24 mouse cellular contexts compared by ENCODE assay signal in genomic region chr1:177501288-177501687, GRCm38 (mm10). TPM values are rescaled to one million over a fixed set of nuclear protein-coding genes. Genes with fewer than 3 reads are reported as not detected.
DNase-seq lines count a peak whose midpoint lies in the region; ATAC-seq and TF ChIP-seq lines count a peak whose summit lies in the region.
"Had no signal": no experiment of that assay in that cellular context is flagged by ENCODE, and none has a peak within 500 bp of the region (broad histone marks: within the 10 kb centered on the region; RNA-seq: fewer than 3 reads in every experiment).

No protein-coding gene starts in this region.

- DNase-seq in forebrain, postnatal 0 days = no peak
- no peak for DNase-seq in forebrain, embryonic 10.5 days (ENCODE audit: extremely low spot score, low spot score)
- DNase-seq in limb, embryonic 10.5 days (ENCODE audit: low spot score) = no peak
- DNase-seq in right cerebral cortex, postnatal 14 days = no peak
- DNase-seq: adrenal gland, adult 8-10 months; adrenal gland, postnatal 14 days; adrenal gland, postnatal 36 days; cerebellum, adult 11-12 months; cerebellum, adult 2 months; cerebellum, adult 9-10 months; cerebellum, postnatal 10 days; cerebellum, postnatal 25 days had no signal

- H3K4me2 ChIP-seq in forebrain, postnatal 0 days (ENCODE audit: low read depth) = no peak overlapping the region
- H3K4me2 ChIP-seq in limb, embryonic 13.5 days (replicated peaks) = no peak overlapping the region
- H3K4me2 ChIP-seq in embryonic facial prominence, embryonic 13.5 days = peak overlapping the region; percentile 23; the same call in 1 of the 2 replicates
- H3K4me2 ChIP-seq: embryonic facial prominence, embryonic 15.5 days; forebrain, embryonic 13.5 days; forebrain, embryonic 15.5 days had no signal

- no peaks in the 10 kb centered on the region for H3K27me3 ChIP-seq in forebrain, postnatal 0 days (ENCODE audit: insufficient read depth, low read length)
- H3K27me3 ChIP-seq in forebrain, embryonic 10.5 days (ENCODE audit: poor library complexity, severe bottlenecking) = no peaks in the 10 kb centered on the region
- no peaks in the 10 kb centered on the region for H3K27me3 ChIP-seq in limb, embryonic 13.5 days
- no peaks in the 10 kb centered on the region for H3K27me3 ChIP-seq in limb, embryonic 10.5 days (ENCODE audit: low read depth, poor library complexity, severe bottlenecking)
- no peaks in the 10 kb centered on the region for H3K27me3 ChIP-seq in embryonic facial prominence, embryonic 13.5 days
- H3K27me3 ChIP-seq: CH12.LX; embryonic facial prominence, embryonic 15.5 days; forebrain, embryonic 13.5 days; forebrain, embryonic 15.5 days; Patski had no signal

- no peak overlapping the region for H3K9ac ChIP-seq in forebrain, postnatal 0 days
- H3K9ac ChIP-seq in limb, embryonic 13.5 days = no peak overlapping the region
- no peak overlapping the region for H3K9ac ChIP-seq in embryonic facial prominence, embryonic 13.5 days
- H3K9ac ChIP-seq: embryonic facial prominence, embryonic 15.5 days; forebrain, embryonic 13.5 days; forebrain, embryonic 15.5 days had no signal

- no peak overlapping the region for H3K27ac ChIP-seq in forebrain, postnatal 0 days (ENCODE audit: low read depth, low read length)
- no peak overlapping the region for H3K27ac ChIP-seq in forebrain, embryonic 10.5 days
- no peak overlapping the region for H3K27ac ChIP-seq in limb, embryonic 13.5 days
- H3K27ac ChIP-seq in limb, embryonic 10.5 days = no peak overlapping the region
- no peak overlapping the region for H3K27ac ChIP-seq in embryonic facial prominence, embryonic 13.5 days
- H3K27ac ChIP-seq: embryonic facial prominence, embryonic 15.5 days; forebrain, embryonic 13.5 days; forebrain, embryonic 15.5 days had no signal

- no peaks in the 10 kb centered on the region for H3K4me1 ChIP-seq in forebrain, postnatal 0 days (ENCODE audit: insufficient read depth)
- H3K4me1 ChIP-seq in forebrain, embryonic 10.5 days = 0 out of 2 replicates have a peak, but pooled peaks cover 3% of the 10 kb centered on the region
- H3K4me1 ChIP-seq in limb, embryonic 13.5 days = 0 out of 2 replicates have a peak, but pooled peaks cover 6% of the 10 kb centered on the region
- H3K4me1 ChIP-seq in limb, embryonic 10.5 days = peaks cover 8% of the 10 kb centered on the region; the same call in 1 of the 2 replicates
- peaks cover 6% of the 10 kb centered on the region; the same call in 1 of the 2 replicates for H3K4me1 ChIP-seq in embryonic facial prominence, embryonic 13.5 days
- H3K4me1 ChIP-seq: embryonic facial prominence, embryonic 15.5 days; forebrain, embryonic 13.5 days; forebrain, embryonic 15.5 days had no signal

- ATAC-seq in forebrain, postnatal 0 days = 0 out of 2 replicates have a peak, but pooled peaks have one; percentile 35
- ATAC-seq in limb, embryonic 13.5 days (ENCODE audit: low FRiP score, low read depth) = peak; percentile 67; the same call in 1 of the 2 replicates
- no peak for ATAC-seq in embryonic facial prominence, embryonic 13.5 days (ENCODE audit: insufficient number of reproducible peaks, insufficient read depth, low FRiP score, low TSS enrichment, low read depth)
- no peak for ATAC-seq in granulocyte monocyte progenitor cell, adult 5-6 weeks (replicated peaks; ENCODE audit: poor library complexity, severe bottlenecking)
- ATAC-seq: activated CD4-positive, CD25-positive, alpha-beta regulatory T cell, adult 4 months; CD4-positive, CD25-positive, alpha-beta regulatory T cell, adult 4 months; forebrain, embryonic 13.5 days; forebrain, embryonic 15.5 days; Patski had no signal

- H3K9me3 ChIP-seq in forebrain, postnatal 0 days (ENCODE audit: low read length) = no peaks in the 10 kb centered on the region
- H3K9me3 ChIP-seq in forebrain, embryonic 10.5 days = no peaks in the 10 kb centered on the region
- no peaks in the 10 kb centered on the region for H3K9me3 ChIP-seq in limb, embryonic 13.5 days
- no peaks in the 10 kb centered on the region for H3K9me3 ChIP-seq in limb, embryonic 10.5 days (replicated peaks)
- H3K9me3 ChIP-seq in embryonic facial prominence, embryonic 13.5 days = no peaks in the 10 kb centered on the region
- H3K9me3 ChIP-seq: embryonic facial prominence, embryonic 15.5 days; forebrain, embryonic 13.5 days; forebrain, embryonic 15.5 days had no signal

- no peak for TF ChIP-seq CTCF in forebrain, postnatal 0 days (IDR thresholded peaks at IDR 0.05; ENCODE audit: low read depth)

- WGBS in forebrain, postnatal 0 days = 43% methylated on average over 7 of the region's 7 CpGs
- 62% methylated on average over 7 of the region's 7 CpGs for WGBS in forebrain, embryonic 10.5 days
- WGBS in limb, embryonic 13.5 days = 21% methylated on average over 7 of the region's 7 CpGs
- 51% methylated on average over 7 of the region's 7 CpGs for WGBS in limb, embryonic 10.5 days
- 21% methylated on average over 7 of the region's 7 CpGs for WGBS in embryonic facial prominence, embryonic 13.5 days

- H3K36me3 ChIP-seq in forebrain, postnatal 0 days (ENCODE audit: insufficient read depth) = no peaks in the 10 kb centered on the region
- H3K36me3 ChIP-seq in forebrain, embryonic 10.5 days (replicated peaks) = no peaks in the 10 kb centered on the region
- H3K36me3 ChIP-seq in limb, embryonic 13.5 days = no peaks in the 10 kb centered on the region
- H3K36me3 ChIP-seq in limb, embryonic 10.5 days = no peaks in the 10 kb centered on the region
- no peaks in the 10 kb centered on the region for H3K36me3 ChIP-seq in embryonic facial prominence, embryonic 13.5 days
- H3K36me3 ChIP-seq: embryonic facial prominence, embryonic 15.5 days; forebrain, embryonic 15.5 days; G1E had no signal

- no peak overlapping the region for H3K4me3 ChIP-seq in forebrain, postnatal 0 days (ENCODE audit: low read depth, low read length)
- no peak overlapping the region for H3K4me3 ChIP-seq in forebrain, embryonic 10.5 days
- no peak overlapping the region for H3K4me3 ChIP-seq in limb, embryonic 13.5 days
- no peak overlapping the region for H3K4me3 ChIP-seq in limb, embryonic 10.5 days
- no peak overlapping the region for H3K4me3 ChIP-seq in embryonic facial prominence, embryonic 13.5 days
- H3K4me3 ChIP-seq: embryonic facial prominence, embryonic 15.5 days; erythroblast, embryonic 14.5 days; forebrain, embryonic 13.5 days; forebrain, embryonic 15.5 days had no signal

RNA-seq across cellular contexts. Expression of gene Zbtb18, which starts 59.1 kb away (rescaled TPM):
- total RNA-seq in forebrain, postnatal 0 days (2014; rRNA removed) = 301 and 445 TPM in 2 replicates
- 88.6 and 138 TPM in 2 replicates for polyA plus RNA-seq in forebrain, postnatal 0 days (2015; fragmentation: Nextera tagmentation; extraction: Ambion mirVana)
- 2.1 and 3.0 TPM in 2 replicates for polyA plus RNA-seq in forebrain, embryonic 10.5 days (2016; fragmentation: Nextera tagmentation; extraction: Ambion mirVana)
- 2.2 and 3.8 TPM in 2 replicates for polyA plus RNA-seq in limb, embryonic 13.5 days (2015; fragmentation: Nextera tagmentation; extraction: Ambion mirVana)
- polyA plus RNA-seq in limb, embryonic 10.5 days (2016; fragmentation: Nextera tagmentation; extraction: Ambion mirVana) = 0.99 and 1.0 TPM in 2 replicates
- polyA plus RNA-seq in embryonic facial prominence, embryonic 13.5 days (2015; fragmentation: Nextera tagmentation; extraction: Ambion mirVana) = 2.5 and 3.9 TPM in 2 replicates
- total RNA-seq in granulocyte monocyte progenitor cell, adult 5-6 weeks (2014; fragmentation: Nextera tagmentation) = 62.5 and 64.3 TPM in 2 replicates
- total RNA-seq in granulocyte monocyte progenitor cell, adult 5-6 weeks (2017) = 58.4 and 82.5 TPM in 2 replicates

Comparison
In these comparisons a context has a peak if more than half of its experiments do, and no peak if none do; other contexts are left out.
1. RNA of gene Zbtb18, which starts 59.1 kb away (polyA plus RNA-seq): 88.6 to 138 TPM in forebrain, postnatal 0 days; 2.2 to 3.8 TPM in limb, embryonic 13.5 days, 2.1 to 3.0 TPM in forebrain, embryonic 10.5 days, 2.5 to 3.9 TPM in embryonic facial prominence, embryonic 13.5 days and 0.99 to 1.0 TPM in limb, embryonic 10.5 days; every median in the first group is over 10 times any median in the second.
2. ATAC-seq: peak in forebrain, postnatal 0 days (single experiment) and limb, embryonic 13.5 days (single experiment); none in embryonic facial prominence, embryonic 13.5 days (single experiment) and granulocyte monocyte progenitor cell, adult 5-6 weeks (single experiment).